Mouse (Mus musculus) neural tube, embryonic 11.5 days (tissue): ENCODE measurements around the gene Fgf14. TPM values are rescaled to one million over a fixed set of nuclear protein-coding genes. Genes with fewer than 3 reads are reported as not detected.
"Not testable (repeated sequence)": the region's sequence is repeated elsewhere in the genome, so short reads cannot be mapped to it uniquely, and the experiment has no call there.

Source experiments
- ATAC-seq: fragments of 200-750 bp; cut with Nextera tagmentation; 2 replicates; pipeline ENCODE4 v1.8.0; 2017; ENCODE audit warnings: moderate number of reproducible peaks, mild to moderate bottlenecking, moderate TSS enrichment, moderate library complexity; ENCODE audit not compliant: insufficient read depth, low FRiP score, low TSS enrichment
- DNase-seq: peaks from one replicate; pipeline ENCODE4 v3.0.0-alpha.2; 2015; ENCODE audit warnings: low spot score
- H3K27ac ChIP-seq: fragments of 300-500 bp; sonication (generic); 2 replicates; pipeline ENCODE4 v1.5.1; 2014; ENCODE audit warnings: low read depth, mild to moderate bottlenecking, low read length
- H3K27me3 ChIP-seq: fragments of 300-500 bp; sonication (generic); 2 replicates; pipeline ENCODE4 v1.6.1; 2014; ENCODE audit warnings: mild to moderate bottlenecking, low read length, mixed read lengths; ENCODE audit not compliant: control insufficient read depth, insufficient read depth
- H3K36me3 ChIP-seq: fragments of 300-500 bp; sonication (generic); 2 replicates; pipeline ENCODE4 v1.6.1; 2014; ENCODE audit warnings: mild to moderate bottlenecking, low read length, moderate library complexity, mixed read lengths; ENCODE audit not compliant: control insufficient read depth, insufficient read depth
- H3K4me1 ChIP-seq: fragments of 300-500 bp; sonication (generic); 2 replicates; pipeline ENCODE4 v1.6.1; 2014; ENCODE audit warnings: low read length, mixed read lengths; ENCODE audit not compliant: control insufficient read depth, insufficient read depth
- H3K4me2 ChIP-seq: fragments of 300-500 bp; sonication (generic); 2 replicates; pipeline ENCODE4 v1.6.1; 2014; ENCODE audit warnings: low read depth, mild to moderate bottlenecking, moderate library complexity
- H3K4me3 ChIP-seq: fragments of 300-500 bp; sonication (generic); 2 replicates; pipeline ENCODE4 v1.5.1; 2014; ENCODE audit warnings: low read depth, low read length
- H3K9ac ChIP-seq: fragments of 300-500 bp; sonication (generic); 2 replicates; pipeline ENCODE4 v1.6.1; 2014; ENCODE audit warnings: mild to moderate bottlenecking, low read length
- H3K9me3 ChIP-seq: fragments of 300-500 bp; sonication (generic); 2 replicates; pipeline ENCODE4 v1.6.1; 2016; ENCODE audit warnings: low read length; ENCODE audit not compliant: control insufficient read depth
- WGBS: fragments of 180-500 bp; shearing (Covaris S2); extraction: QIAGEN DNeasy Blood & Tissue Kit; methylation state at CpG from one replicate; pipeline ENCODE4 v1.1.7; 2014; 5-methylcytosine and 5-hydroxymethylcytosine counted together
- polyA plus RNA-seq: library from polyadenylated mRNA; unstranded; fragments of >200 nt; fragmentation: Nextera tagmentation; extraction: Ambion mirVana; gene quantifications from 2 replicates; pipeline ENCODE4 v1.2.1, GENCODE M21; 2014

The Fgf14 gene
- polyA plus RNA-seq, 1 experiment from 2014 or later = 7.5 TPM

DNA sequence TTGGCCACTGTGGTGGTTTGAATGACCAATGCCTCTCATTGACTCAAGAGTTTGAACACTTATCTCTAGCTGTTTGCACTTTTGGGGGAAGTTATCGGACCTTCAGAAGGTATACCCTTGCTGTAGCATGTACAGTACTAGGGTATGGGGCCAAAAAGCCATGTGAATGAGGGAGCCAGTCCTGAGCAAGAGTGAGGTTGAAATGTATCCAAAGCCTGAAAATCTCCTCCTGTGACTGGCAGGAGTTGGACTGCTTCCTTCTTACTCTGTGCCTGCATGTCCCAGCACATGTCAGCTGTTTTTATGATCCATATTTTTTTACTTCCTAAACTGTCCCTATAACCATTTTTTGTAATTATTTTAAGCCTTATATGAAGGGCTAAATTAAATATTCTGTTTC, 632.9 kb downstream of the Fgf14 start:
- no peak overlapping the region for H3K4me2 ChIP-seq
- WGBS = 85% methylated on average over 1 of the region's 1 CpGs
- H3K4me3 ChIP-seq = no peak overlapping the region
- H3K9ac ChIP-seq = no peak overlapping the region
- H3K27me3 ChIP-seq = no peaks in the 10 kb centered on the region
- ATAC-seq (no peak), DNase-seq (no peak)
- H3K27ac ChIP-seq = no peak overlapping the region
- H3K9me3 ChIP-seq = no peaks in the 10 kb centered on the region
- no peaks in the 10 kb centered on the region for H3K4me1 ChIP-seq
- no peaks in the 10 kb centered on the region for H3K36me3 ChIP-seq

DNA sequence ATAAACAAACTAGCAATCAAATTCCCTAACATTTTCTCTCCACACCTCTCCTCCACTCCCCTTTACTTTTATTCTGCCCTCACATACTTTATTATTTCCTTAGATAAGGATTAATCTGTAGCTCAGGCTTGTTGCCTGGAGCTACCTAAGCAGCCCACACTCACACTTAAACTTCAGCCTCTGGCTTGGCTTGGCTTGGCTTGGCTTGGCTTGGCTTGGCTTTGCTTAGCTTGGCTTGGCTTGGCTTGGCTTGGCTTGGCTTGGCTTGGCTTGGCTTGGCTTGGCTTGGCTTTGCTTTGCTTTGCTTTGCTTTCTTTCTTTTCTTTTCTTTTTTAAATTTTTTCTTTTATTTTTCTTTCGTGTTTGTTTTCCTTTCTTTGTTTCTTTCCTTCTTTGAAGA, 636.3 kb downstream of the Fgf14 start:
- Histone ChIP-seq H3K9me3 (no peaks in the 10 kb centered on the region), H3K27me3 (no peaks in the 10 kb centered on the region), H3K4me1 (no peaks in the 10 kb centered on the region), H3K4me2 (no peak overlapping the region), H3K36me3 (no peaks in the 10 kb centered on the region), H3K9ac (no peak overlapping the region), H3K27ac (no peak overlapping the region), H3K4me3 (no peak overlapping the region)
- ATAC-seq (no peak), DNase-seq (no peak)
- WGBS = 68% methylated on average over 1 of the region's 1 CpGs

DNA sequence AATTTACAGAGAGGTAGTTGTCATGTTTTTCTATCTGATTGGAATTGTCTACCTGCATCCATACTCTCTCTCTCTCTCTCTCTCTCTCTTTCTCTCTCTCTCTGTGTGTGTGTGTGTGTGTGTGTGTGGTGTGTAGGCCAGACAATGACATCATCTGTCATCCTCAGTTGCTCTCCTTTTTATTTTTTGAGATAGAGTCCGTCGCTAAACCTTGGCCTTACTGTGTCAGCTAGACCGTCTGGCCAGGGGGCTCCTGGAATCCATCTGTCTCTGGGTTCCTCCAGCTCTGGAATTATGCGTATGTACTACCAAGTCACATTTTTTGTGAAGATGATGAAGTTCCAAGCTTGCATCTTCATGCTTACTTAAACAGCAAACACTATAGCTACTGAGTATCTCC, 639.5 kb downstream of the Fgf14 start:
- WGBS = 67% methylated on average over 4 of the region's 4 CpGs
- Histone ChIP-seq H3K9ac (no peak overlapping the region), H3K4me1 (no peaks in the 10 kb centered on the region), H3K27me3 (no peaks in the 10 kb centered on the region), H3K4me2 (no peak overlapping the region), H3K9me3 (no peaks in the 10 kb centered on the region), H3K27ac (no peak overlapping the region), H3K36me3 (no peaks in the 10 kb centered on the region), H3K4me3 (no peak overlapping the region)
- DNase-seq (no peak), ATAC-seq (no peak)

DNA sequence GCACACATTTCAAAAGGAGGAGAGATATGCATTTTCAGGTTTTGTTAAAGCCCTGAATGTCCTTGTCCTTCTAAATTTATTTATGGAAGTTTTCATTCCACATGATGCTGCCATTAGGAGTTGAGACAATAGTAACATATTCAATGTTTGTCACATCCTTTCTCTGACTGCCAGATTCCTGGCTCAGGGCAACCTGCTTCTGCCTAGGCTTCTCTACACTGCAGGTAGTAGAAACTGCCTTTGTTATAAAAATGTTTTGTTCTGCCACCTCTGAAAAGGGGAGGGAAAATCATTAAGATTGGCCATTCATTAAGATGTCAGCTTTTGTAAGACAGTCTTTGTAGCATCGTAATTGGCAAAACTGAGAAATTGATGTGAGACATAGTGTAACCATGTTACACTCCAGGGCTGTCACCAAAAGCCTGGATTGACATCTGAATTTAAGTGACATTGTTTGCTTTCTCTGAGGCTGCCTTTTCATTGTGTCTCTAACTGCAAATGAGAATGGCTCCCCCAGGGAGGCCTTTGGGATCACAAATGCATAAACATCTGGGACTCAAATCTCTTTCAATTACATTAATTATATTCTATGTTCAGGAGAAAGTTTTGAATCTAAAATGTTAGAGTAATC, 640.2 kb downstream of the Fgf14 start:
- Histone ChIP-seq H3K4me3 (no peak overlapping the region), H3K4me1 (no peaks in the 10 kb centered on the region), H3K36me3 (no peaks in the 10 kb centered on the region), H3K9me3 (no peaks in the 10 kb centered on the region), H3K27ac (no peak overlapping the region), H3K9ac (no peak overlapping the region), H3K4me2 (no peak overlapping the region), H3K27me3 (no peaks in the 10 kb centered on the region)
- 21% methylated on average over 1 of the region's 1 CpGs for WGBS
- peak; percentile 37; the same call in 1 of the 2 replicates for ATAC-seq
- DNase-seq = no peak

DNA sequence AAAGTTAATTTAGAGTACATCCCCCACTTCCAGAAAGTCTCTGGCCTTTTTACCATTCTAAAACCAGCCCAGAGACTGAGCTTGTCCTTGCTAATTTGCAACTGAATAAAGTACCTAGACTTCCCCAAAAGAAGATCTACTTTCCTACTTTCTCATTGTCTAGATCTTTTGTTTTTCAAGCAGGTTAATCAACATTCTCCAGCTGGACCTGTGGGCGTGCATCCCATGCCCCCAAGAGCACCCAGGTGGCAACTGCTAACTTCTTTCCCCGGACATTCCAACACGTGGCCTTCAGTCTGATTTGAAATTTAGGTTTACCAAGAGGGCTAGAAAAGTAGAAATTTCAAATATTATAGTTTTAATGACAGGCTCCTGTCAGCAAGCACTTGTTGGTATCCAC, 643.6 kb downstream of the Fgf14 start:
- H3K9ac ChIP-seq, H3K4me1 ChIP-seq, H3K4me3 ChIP-seq, H3K27ac ChIP-seq, DNase-seq, H3K27me3 ChIP-seq, H3K36me3 ChIP-seq, H3K4me2 ChIP-seq, H3K9me3 ChIP-seq, ATAC-seq: not testable (repeated sequence)
- WGBS = 34% methylated on average over 3 of the region's 3 CpGs

DNA sequence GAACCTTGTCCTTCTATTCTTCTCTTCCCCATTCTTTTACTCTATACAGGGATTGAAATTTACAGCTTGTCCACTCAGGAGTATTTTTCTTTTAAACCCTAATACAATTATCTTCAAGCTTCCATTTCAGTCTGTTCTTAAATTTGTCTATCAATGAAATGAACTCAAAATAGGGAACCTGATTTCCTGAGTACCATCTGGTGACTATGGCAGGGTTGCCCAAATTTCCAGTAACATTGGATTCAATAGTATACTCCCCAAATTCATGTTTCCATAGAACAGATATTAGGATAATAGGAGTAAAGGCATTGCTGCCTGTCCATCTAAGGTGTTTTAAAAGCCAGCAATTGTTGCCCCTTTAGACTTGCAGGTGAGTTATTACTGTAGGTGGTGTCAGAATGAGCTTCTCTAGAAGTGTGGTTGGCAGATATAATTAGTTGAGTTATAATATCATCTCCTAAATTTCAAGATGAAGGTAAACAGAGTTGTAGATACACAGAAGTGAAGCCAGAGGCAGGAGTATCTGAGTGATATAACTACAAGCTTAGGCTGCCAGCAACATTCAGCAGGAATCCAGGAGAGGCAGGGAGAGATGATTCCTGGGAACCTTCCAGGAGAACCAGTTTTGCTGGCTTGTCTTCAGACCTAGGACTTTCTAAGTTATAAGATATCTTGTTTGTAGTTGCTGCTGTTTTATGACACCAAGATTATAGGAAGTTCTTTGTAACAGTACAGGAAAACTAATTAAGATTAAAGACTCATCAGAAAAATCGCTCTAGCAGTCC, 648.8 kb downstream of the Fgf14 start:
- H3K4me2 ChIP-seq = no peak overlapping the region
- no peak overlapping the region for H3K4me3 ChIP-seq
- no peak overlapping the region for H3K9ac ChIP-seq
- no peaks in the 10 kb centered on the region for H3K9me3 ChIP-seq
- no peak overlapping the region for H3K27ac ChIP-seq
- no peaks in the 10 kb centered on the region for H3K27me3 ChIP-seq
- ATAC-seq (no peak), DNase-seq (no peak)
- H3K4me1 ChIP-seq = no peaks in the 10 kb centered on the region
- H3K36me3 ChIP-seq = no peaks in the 10 kb centered on the region
- 91% methylated on average over 1 of the region's 1 CpGs for WGBS

DNA sequence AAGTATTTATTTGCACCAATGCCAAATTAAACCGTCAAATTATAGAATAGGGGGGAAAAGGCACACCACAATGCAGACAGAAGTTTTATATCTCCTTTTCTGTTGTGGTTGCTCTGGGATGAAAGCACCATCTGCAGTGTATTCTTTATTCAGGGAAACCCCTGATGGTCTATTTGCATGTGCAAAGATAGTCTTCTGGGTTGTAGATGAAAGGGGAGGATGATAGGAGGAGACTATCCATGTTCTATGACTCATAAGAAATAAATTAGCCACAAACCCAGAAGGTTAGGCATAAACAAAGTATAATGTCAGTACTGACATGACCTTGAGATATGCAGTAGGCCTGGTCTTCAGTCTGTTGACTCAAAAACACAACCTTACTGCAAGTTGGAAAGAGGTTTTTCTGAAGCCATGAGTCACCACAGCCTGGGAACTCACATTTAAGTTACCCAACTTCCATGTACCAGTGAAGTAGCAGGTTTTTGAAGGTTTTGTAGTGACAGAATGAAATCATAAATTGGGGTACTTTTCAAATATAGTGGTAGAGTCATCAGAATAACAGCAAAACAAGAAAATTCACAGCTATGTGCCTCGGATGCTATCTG, 686.2 kb downstream of the Fgf14 start:
- H3K4me3 ChIP-seq = no peak overlapping the region
- no peaks in the 10 kb centered on the region for H3K4me1 ChIP-seq
- no peak overlapping the region for H3K27ac ChIP-seq
- WGBS = 66% methylated on average over 2 of the region's 2 CpGs
- no peak overlapping the region for H3K4me2 ChIP-seq
- no peak for DNase-seq
- ATAC-seq = no peak
- no peaks in the 10 kb centered on the region for H3K36me3 ChIP-seq
- H3K9me3 ChIP-seq = no peaks in the 10 kb centered on the region
- no peaks in the 10 kb centered on the region for H3K27me3 ChIP-seq
- no peak overlapping the region for H3K9ac ChIP-seq

DNA sequence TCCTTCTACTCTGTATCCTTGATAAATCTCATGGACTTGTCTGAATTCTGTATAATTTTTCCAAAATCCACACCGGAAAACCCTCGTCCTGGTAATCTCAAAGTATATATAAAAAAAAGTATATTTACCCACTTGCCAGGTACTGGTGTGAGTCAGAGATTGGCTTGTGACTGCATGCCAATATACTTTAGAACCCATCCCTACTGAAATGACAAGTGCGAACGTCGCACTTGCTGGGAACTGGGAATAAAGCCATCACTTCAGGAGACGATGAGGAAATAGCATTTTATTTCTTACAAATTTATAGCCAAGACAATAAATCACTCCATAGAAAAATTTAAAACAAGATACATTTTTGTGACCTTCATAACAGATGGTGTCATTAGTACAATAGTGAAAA, 708.9 kb downstream of the Fgf14 start:
- Histone ChIP-seq H3K27me3 (no peaks in the 10 kb centered on the region), H3K36me3 (no peaks in the 10 kb centered on the region), H3K9ac (no peak overlapping the region), H3K4me2 (no peak overlapping the region), H3K9me3 (no peaks in the 10 kb centered on the region), H3K4me1 (no peaks in the 10 kb centered on the region), H3K27ac (no peak overlapping the region), H3K4me3 (no peak overlapping the region)
- ATAC-seq = no peak
- 88% methylated on average over 6 of the region's 6 CpGs for WGBS
- DNase-seq = no peak

DNA sequence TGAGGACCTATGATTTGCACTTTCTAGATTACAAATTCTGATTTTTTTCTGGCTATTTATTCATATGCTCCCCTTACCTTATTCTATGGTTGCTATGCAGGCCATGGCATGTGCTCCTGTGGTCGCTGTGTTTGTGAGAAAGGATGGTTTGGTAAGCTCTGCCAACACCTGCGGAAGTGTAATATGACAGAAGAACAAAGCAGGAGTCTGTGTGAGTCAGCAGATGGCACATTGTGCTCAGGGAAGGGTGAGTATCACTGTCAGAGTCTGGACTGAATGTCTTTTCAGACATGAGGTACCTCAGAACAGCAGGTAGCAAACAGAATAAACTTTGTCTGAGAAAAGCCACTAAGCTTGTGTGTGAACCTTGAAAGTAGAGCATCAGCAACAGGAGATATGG, 710.4 kb downstream of the Fgf14 start:
- whole genome bisulfite sequencing = 73% methylated on average over 2 of the region's 2 CpGs
- ATAC-seq = no peak
- Histone ChIP-seq H3K9me3 (no peaks in the 10 kb centered on the region), H3K4me3 (no peak overlapping the region), H3K4me1 (no peaks in the 10 kb centered on the region), H3K36me3 (no peaks in the 10 kb centered on the region), H3K9ac (no peak overlapping the region), H3K27ac (no peak overlapping the region), H3K4me2 (no peak overlapping the region), H3K27me3 (no peaks in the 10 kb centered on the region)
- DNase-seq = no peak
